Mouse (Mus musculus): ENCODE data around the gene 1700012B07Rik. TPM values are rescaled to one million over a fixed set of nuclear protein-coding genes. Genes with fewer than 3 reads are reported as not detected.

The 1700012B07Rik gene
- polyA plus RNA-seq, 1 experiment from 2014 or later: not detected

DNA sequence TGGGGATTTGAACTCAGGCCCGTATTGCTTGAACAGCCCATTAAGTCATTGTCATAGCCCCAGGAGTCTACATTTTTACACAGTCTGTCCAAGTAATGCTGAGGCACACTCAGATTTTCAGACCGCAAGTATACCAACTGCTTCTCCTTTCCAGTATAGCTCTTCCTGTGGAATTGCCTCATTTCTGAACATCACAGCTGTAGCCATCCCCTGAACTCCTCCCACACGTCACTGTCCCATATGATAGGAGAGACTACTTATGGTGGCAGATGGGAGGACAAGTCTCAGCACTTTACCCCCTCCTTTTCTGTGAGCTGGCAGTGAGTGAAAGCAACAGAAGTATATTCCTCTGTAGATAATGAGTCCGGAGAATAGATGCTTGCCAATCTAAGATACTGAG is 34.3 kb downstream of the 1700012B07Rik start:
- Histone ChIP-seq H3K27me3 (no peaks in the 10 kb centered on the region), H3K4me2 (no peak overlapping the region), H3K36me3 (replicated peaks) (no peaks in the 10 kb centered on the region), H3K4me1 (replicated peaks) (no peaks in the 10 kb centered on the region), H3K27ac (replicated peaks) (no peak overlapping the region), H3K4me3 (replicated peaks) (no peak overlapping the region), H3K9me3 (replicated peaks) (no peaks in the 10 kb centered on the region), H3K9ac (no peak overlapping the region)
- 63% methylated on average over 4 of the region's 4 CpGs for WGBS (ENCODE audit: insufficient replicate concordance)
- no peak for ATAC-seq (ENCODE audit: insufficient read depth)

DNA sequence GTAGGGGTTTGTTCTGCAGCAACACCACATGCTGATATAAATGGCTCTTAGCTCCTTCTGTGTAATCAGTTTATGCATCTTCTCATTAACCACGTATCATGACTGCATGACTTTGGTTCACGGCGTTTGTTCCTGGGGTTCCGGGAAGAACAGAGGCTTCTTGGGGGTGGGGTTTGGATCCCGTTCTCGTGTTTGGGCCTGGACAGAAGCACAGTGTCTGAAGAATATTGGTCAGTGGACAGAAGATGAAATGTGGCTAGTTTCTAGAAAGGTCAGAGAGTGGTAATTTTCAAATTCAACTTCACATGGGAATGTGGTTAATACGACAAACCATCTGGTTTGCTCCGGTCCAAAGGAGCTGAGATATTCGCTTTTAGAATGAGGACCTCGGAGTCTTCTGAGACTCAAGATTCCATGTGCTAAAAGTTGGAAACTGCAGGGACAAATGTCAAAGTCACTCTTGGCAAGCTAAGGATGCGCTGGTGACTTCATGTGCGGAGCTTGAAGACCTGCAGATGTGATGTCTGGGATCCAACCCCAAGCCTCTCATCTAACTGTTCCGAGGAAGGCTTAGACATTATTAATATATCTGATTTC is 35.3 kb downstream of the 1700012B07Rik start:
- Histone ChIP-seq H3K4me1 (replicated peaks) (no peaks in the 10 kb centered on the region), H3K4me2 (no peak overlapping the region), H3K9me3 (replicated peaks) (no peaks in the 10 kb centered on the region), H3K27me3 (no peaks in the 10 kb centered on the region), H3K27ac (replicated peaks) (no peak overlapping the region), H3K36me3 (replicated peaks) (no peaks in the 10 kb centered on the region), H3K4me3 (replicated peaks) (no peak overlapping the region), H3K9ac (no peak overlapping the region)
- 72% methylated on average over 13 of the region's 13 CpGs for WGBS (ENCODE audit: insufficient replicate concordance)
- no peak for ATAC-seq (ENCODE audit: insufficient read depth)

DNA sequence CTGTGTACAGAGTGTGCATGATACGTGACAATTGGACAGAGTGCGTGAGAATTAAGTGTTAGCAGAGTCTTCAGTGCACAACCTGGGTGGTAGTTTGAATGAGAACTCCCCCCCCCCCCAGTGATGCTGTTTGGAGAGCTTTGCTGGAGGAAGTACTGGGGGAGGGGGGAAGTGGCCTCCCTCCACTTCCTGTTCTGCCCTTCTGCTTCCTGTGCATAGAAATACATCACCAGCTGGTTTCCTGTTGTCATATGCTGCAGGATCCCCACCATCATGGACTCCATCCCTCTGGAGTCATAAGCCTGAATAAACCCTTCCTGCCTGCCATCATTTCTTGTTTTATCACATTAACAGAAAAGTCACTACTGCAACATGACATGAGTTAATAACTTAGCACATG is 35.9 kb downstream of the 1700012B07Rik start:
- Histone ChIP-seq H3K27me3 (no peaks in the 10 kb centered on the region), H3K4me3 (replicated peaks) (no peak overlapping the region), H3K36me3 (replicated peaks) (no peaks in the 10 kb centered on the region), H3K4me2 (no peak overlapping the region), H3K9me3 (replicated peaks) (no peaks in the 10 kb centered on the region), H3K9ac (no peak overlapping the region), H3K27ac (replicated peaks) (no peak overlapping the region), H3K4me1 (replicated peaks) (no peaks in the 10 kb centered on the region)
- ATAC-seq (ENCODE audit: insufficient read depth): no peak
- 62% methylated on average over 2 of the region's 2 CpGs for WGBS (ENCODE audit: insufficient replicate concordance)

DNA sequence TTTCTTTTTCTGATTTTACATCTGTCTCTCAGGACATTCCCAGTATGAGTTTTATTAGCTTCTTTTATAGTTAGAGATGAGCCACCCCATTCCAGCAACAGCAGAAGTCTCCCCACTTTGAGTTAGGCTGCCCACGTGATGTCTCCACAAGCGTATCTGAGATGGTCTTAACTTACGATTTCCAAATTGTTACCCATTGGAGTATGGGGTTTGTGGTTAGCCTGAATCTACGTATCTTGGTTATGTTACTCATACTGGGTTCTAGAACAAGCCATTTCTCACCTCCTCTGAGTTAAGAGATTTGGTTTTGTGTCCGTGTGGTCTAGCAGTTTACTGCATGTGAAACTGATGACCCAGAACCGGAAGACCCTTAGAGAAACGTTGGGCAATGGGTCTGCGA is 37.6 kb downstream of the 1700012B07Rik start:
- Histone ChIP-seq H3K27ac (replicated peaks) (no peak overlapping the region), H3K9me3 (replicated peaks) (no peaks in the 10 kb centered on the region), H3K36me3 (replicated peaks) (no peaks in the 10 kb centered on the region), H3K9ac (no peak overlapping the region), H3K4me3 (replicated peaks) (no peak overlapping the region), H3K27me3 (no peaks in the 10 kb centered on the region), H3K4me2 (no peak overlapping the region), H3K4me1 (replicated peaks) (no peaks in the 10 kb centered on the region)
- ATAC-seq (ENCODE audit: insufficient read depth): no peak
- whole genome bisulfite sequencing (ENCODE audit: insufficient replicate concordance): 65% methylated on average over 8 of the region's 8 CpGs

DNA sequence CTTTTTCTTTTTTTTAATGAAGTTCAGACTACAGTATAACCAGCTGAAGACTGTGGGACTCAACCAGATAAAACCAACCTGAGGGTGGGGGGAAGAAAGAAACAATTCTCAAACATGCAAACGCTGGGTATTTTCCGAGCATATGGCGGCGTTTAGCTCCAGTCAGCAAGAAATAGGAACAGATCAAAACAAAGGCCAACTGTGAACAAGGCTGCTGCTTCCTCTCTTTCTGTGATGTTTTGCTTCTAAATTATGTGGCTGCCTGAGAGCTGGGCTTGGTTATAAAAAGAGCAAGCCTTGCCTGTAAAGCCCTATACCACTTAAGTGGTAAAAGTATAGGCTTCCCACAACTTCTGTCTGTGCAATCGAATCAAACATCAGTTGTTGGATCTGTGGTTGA is 42.5 kb downstream of the 1700012B07Rik start:
- no peak for ATAC-seq (ENCODE audit: insufficient read depth)
- Histone ChIP-seq H3K9me3 (replicated peaks) (no peaks in the 10 kb centered on the region), H3K27ac (replicated peaks) (no peak overlapping the region), H3K27me3 (no peaks in the 10 kb centered on the region), H3K36me3 (replicated peaks) (no peaks in the 10 kb centered on the region), H3K9ac (no peak overlapping the region), H3K4me1 (replicated peaks) (no peaks in the 10 kb centered on the region), H3K4me3 (replicated peaks) (no peak overlapping the region), H3K4me2 (no peak overlapping the region)
- 66% methylated on average over 5 of the region's 5 CpGs for WGBS (ENCODE audit: insufficient replicate concordance)

DNA sequence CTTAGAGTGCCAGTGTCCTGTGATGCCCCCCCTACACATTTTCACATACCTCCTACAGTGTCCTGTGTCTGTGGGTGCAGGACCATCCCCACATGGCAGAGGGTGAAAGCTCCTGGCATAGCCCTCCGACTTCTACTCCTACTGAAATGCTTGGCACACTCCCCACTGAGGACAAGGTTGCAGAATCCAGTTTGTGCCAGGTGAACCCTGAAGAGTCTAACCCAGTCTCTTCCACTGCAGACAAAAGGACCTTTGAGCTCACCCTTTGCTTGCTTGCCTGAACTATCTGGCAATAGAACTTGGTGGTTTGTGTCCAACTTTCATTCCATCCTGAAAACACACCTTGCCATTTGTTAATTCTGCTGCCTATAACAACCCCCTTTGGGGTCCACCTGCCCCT is 56.5 kb downstream of the 1700012B07Rik start:
- Histone ChIP-seq H3K4me1 (replicated peaks) (no peaks in the 10 kb centered on the region), H3K36me3 (replicated peaks) (no peaks in the 10 kb centered on the region), H3K27me3 (no peaks in the 10 kb centered on the region), H3K27ac (replicated peaks) (no peak overlapping the region), H3K4me2 (no peak overlapping the region), H3K9ac (no peak overlapping the region), H3K9me3 (replicated peaks) (no peaks in the 10 kb centered on the region), H3K4me3 (replicated peaks) (no peak overlapping the region)
- ATAC-seq (ENCODE audit: insufficient read depth): no peak
- WGBS (ENCODE audit: insufficient replicate concordance): 47% methylated on average over 1 of the region's 1 CpGs

DNA sequence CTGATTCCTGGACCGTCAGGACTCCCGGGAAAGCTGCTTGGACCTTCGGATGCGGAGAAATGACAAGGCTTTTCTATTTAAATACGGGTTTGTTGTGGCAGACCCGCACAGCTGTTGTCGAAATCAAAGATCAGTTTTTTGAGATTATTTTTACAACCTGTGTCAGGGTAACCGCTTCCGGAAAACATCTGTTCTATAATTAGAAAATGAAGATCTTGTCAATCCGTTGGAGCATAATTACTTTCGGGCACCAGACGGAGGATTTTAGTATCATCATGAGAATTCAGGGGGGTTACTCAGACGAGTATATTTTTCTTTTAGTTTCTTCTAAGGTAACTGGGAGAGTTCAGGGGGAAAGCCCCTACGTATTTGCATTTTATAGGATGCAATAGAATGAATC is 57.7 kb downstream of the 1700012B07Rik start:
- ATAC-seq (ENCODE audit: insufficient read depth): no peak
- Histone ChIP-seq H3K27ac (replicated peaks) (no peak overlapping the region), H3K9me3 (replicated peaks) (no peaks in the 10 kb centered on the region), H3K4me3 (replicated peaks) (no peak overlapping the region), H3K27me3 (no peaks in the 10 kb centered on the region), H3K9ac (no peak overlapping the region), H3K36me3 (replicated peaks) (no peaks in the 10 kb centered on the region), H3K4me2 (no peak overlapping the region), H3K4me1 (replicated peaks) (no peaks in the 10 kb centered on the region)
- WGBS (ENCODE audit: insufficient replicate concordance): 72% methylated on average over 14 of the region's 14 CpGs

DNA sequence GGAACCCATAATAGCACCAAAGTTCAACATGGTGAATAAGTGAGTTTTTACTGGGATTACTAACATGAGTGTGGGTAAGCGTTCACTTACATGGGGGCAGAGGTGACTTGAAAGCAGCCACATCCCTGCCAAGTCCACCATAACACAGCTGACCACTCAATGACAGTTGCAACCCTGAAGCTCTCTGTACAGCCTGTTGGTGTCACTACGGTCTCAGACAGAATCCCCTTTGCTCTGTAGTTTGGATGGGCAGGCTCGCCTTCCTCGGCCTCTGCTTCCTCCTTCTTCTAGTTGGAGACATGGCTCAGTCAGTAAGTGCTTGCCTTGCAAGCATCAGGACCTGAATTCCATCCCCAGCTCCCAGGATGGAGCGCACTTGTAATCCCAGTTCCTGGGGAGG is 58.8 kb downstream of the 1700012B07Rik start:
- no peak overlapping the region for H3K4me3 ChIP-seq (replicated peaks)
- no peak overlapping the region for H3K27ac ChIP-seq (replicated peaks)
- no peaks in the 10 kb centered on the region for H3K9me3 ChIP-seq (replicated peaks)
- no peaks in the 10 kb centered on the region for H3K4me1 ChIP-seq (replicated peaks)
- 45% methylated on average over 5 of the region's 5 CpGs for WGBS (ENCODE audit: insufficient replicate concordance)
- no peak for ATAC-seq (ENCODE audit: insufficient read depth)
- no peaks in the 10 kb centered on the region for H3K27me3 ChIP-seq
- H3K9ac ChIP-seq: no peak overlapping the region
- no peaks in the 10 kb centered on the region for H3K36me3 ChIP-seq (replicated peaks)
- no peak overlapping the region for H3K4me2 ChIP-seq

DNA sequence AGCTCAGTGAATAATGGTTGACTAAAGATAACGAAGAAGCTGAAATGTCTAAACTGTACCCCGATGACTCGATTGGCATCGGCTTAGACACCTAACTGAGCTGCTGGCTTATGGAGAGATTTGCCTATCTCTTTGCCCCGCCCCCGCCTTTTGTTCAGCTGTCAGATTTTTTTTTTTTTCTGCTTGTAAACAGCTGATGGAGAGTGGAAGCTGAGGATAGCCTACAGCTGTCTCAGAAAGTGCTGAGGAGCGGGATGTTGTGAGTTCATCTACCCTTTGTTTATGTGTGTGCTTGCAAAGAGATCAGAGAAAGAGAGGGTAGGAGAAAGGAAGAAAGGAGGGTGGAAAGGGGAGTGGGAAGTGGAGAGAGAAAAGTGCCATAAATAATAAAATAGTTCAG is 67.8 kb downstream of the 1700012B07Rik start:
- WGBS (ENCODE audit: insufficient replicate concordance): 70% methylated on average over 7 of the region's 7 CpGs
- H3K4me3 ChIP-seq (replicated peaks): no peak overlapping the region
- H3K27me3 ChIP-seq: no peaks in the 10 kb centered on the region

DNA sequence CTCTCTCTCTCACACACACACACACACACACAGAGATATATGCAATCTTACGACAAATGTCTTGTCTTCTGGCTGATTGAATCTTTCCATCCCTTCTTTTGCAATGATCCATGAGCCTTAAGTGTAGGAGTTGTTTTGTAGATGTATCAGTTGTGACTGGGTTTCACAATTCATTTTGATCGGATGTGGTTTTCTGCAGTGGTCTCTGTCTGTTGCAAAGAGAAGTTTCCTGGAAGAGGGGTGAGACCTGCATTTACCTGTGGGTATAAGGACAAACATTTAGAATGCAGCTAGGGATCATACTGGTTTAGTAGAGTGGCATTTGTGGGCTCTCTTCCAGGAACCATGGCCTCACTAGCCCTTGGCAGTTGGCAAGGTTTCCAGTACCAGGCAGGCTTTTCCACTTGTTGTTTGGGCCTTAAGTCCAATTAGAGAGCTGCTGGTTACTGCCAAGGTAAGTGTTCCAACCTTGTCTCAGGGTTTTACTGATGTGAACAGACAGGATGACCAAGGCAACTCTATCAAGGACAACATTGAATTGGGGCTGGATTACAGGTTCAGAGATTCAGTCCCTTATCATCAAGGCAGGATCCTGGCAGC is 69.1 kb downstream of the 1700012B07Rik start:
- WGBS (ENCODE audit: insufficient replicate concordance): 69% methylated on average over 2 of the region's 2 CpGs
- ATAC-seq (ENCODE audit: insufficient read depth): no peak

More for the DNA sequence above, 67.8 kb downstream of the 1700012B07Rik start:
- Histone ChIP-seq H3K27ac (replicated peaks) (no peak overlapping the region), H3K4me1 (replicated peaks) (no peaks in the 10 kb centered on the region), H3K9ac (no peak overlapping the region), H3K36me3 (replicated peaks) (no peaks in the 10 kb centered on the region), H3K4me2 (no peak overlapping the region), H3K9me3 (replicated peaks) (no peaks in the 10 kb centered on the region)
- ATAC-seq (ENCODE audit: insufficient read depth): no peak

DNA sequence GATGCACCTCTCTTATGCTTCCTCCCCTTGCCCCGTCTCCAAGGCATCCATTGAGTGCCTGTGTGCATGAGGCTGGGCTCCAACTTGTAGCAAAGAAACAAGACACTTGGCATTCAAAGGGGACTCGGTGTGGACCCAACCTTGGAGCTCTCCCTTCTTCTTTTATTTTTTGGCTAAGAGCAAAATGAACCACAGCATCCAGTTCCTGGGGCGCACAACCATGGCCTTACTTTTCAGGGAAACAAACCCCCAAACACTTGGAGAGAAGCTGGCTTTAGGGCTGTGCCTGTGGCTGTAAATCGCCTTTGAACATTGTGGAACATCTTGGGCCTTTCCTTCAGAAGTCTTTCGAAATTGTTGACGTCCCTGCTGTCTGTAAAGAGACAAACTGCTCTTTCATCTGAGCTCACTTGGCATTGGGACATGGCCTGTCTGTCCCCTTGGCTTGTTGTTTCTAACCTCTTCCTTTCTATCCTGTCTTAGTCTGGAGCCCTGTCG is 73.7 kb downstream of the 1700012B07Rik start:
- Histone ChIP-seq H3K27ac (replicated peaks) (no peak overlapping the region), H3K36me3 (replicated peaks) (no peaks in the 10 kb centered on the region), H3K9me3 (replicated peaks) (no peaks in the 10 kb centered on the region), H3K4me1 (replicated peaks) (no peaks in the 10 kb centered on the region), H3K4me3 (replicated peaks) (no peak overlapping the region), H3K9ac (no peak overlapping the region), H3K27me3 (no peaks in the 10 kb centered on the region), H3K4me2 (no peak overlapping the region)
- WGBS (ENCODE audit: insufficient replicate concordance): 50% methylated on average over 7 of the region's 7 CpGs
- ATAC-seq (ENCODE audit: insufficient read depth): no peak

More for the DNA sequence above, 69.1 kb downstream of the 1700012B07Rik start:
- no peak overlapping the region for H3K4me2 ChIP-seq
- H3K4me1 ChIP-seq (replicated peaks): no peaks in the 10 kb centered on the region
- H3K4me3 ChIP-seq (replicated peaks): no peak overlapping the region
- no peaks in the 10 kb centered on the region for H3K36me3 ChIP-seq (replicated peaks)
- no peaks in the 10 kb centered on the region for H3K27me3 ChIP-seq
- H3K9me3 ChIP-seq (replicated peaks): no peaks in the 10 kb centered on the region
- H3K27ac ChIP-seq (replicated peaks): no peak overlapping the region
- H3K9ac ChIP-seq: no peak overlapping the region

Measured in liver, embryonic 15.5 days (tissue).